Mouse (Mus musculus) stomach, postnatal 0 days (tissue): Measurements from ENCODE around the gene Tnfsf11. TPM values are rescaled to one million over a fixed set of nuclear protein-coding genes. Genes with fewer than 3 reads are reported as not detected.

Experiments
- ATAC-seq: fragments of 200-750 bp; cut with Nextera tagmentation; 2 replicates; pipeline ENCODE4 v1.8.0; 2017; ENCODE audit not compliant: low FRiP score, low TSS enrichment
- DNase-seq: peaks from one replicate; pipeline ENCODE4 v3.0.0-alpha.2; 2016; ENCODE audit warnings: low spot score
- H3K27ac ChIP-seq: fragments of 300-500 bp; sonication (generic); replicated peaks from 2 replicates; pipeline ENCODE4 v1.5.1; 2014; ENCODE audit warnings: mild to moderate bottlenecking, control low read depth
- H3K27me3 ChIP-seq: fragments of 300-500 bp; sonication (generic); 2 replicates; pipeline ENCODE4 v1.6.1; 2014; ENCODE audit warnings: low read length; ENCODE audit not compliant: control insufficient read depth, insufficient read depth
- H3K36me3 ChIP-seq: fragments of 300-500 bp; sonication (generic); 2 replicates; pipeline ENCODE4 v1.6.1; 2014; ENCODE audit warnings: low read length, mixed read lengths; ENCODE audit not compliant: control insufficient read depth, insufficient read depth
- H3K4me1 ChIP-seq: fragments of 300-500 bp; sonication (generic); replicated peaks from 2 replicates; pipeline ENCODE4 v1.6.1; 2014; ENCODE audit warnings: antibody characterized with exemption; ENCODE audit not compliant: control insufficient read depth, insufficient read depth
- H3K4me2 ChIP-seq: fragments of 300-500 bp; sonication (generic); replicated peaks from 2 replicates; pipeline ENCODE4 v1.6.1; 2014; ENCODE audit warnings: low read depth, mild to moderate bottlenecking, control low read depth, moderate library complexity
- H3K4me3 ChIP-seq: fragments of 300-500 bp; sonication (generic); 2 replicates; pipeline ENCODE4 v1.5.1; 2014; ENCODE audit warnings: low read depth, low read length, control low read depth
- H3K9ac ChIP-seq: fragments of 300-500 bp; sonication (generic); 2 replicates; pipeline ENCODE4 v1.6.1; 2014; ENCODE audit warnings: mild to moderate bottlenecking, low read length, control low read depth, mixed read lengths
- H3K9me3 ChIP-seq: fragments of 300-500 bp; sonication (generic); 2 replicates; pipeline ENCODE4 v1.6.1; 2016; ENCODE audit warnings: low read length; ENCODE audit not compliant: control insufficient read depth
- CTCF ChIP-seq: IDR thresholded peaks from 2 replicates; pipeline ENCODE4 v1.5.1; 2016; ENCODE audit warnings: antibody characterized with exemption, low read depth, mild to moderate bottlenecking, moderate library complexity
- EP300 ChIP-seq: optimal IDR thresholded peaks from 2 replicates; pipeline ENCODE3; 2016; ENCODE audit warnings: antibody characterized with exemption
- WGBS: fragments of 180-500 bp; shearing (Covaris S2); extraction: QIAGEN DNeasy Blood & Tissue Kit; methylation state at CpG from one replicate; pipeline ENCODE4 v1.1.7; 2014; 5-methylcytosine and 5-hydroxymethylcytosine counted together
- polyA plus RNA-seq: library from polyadenylated mRNA; unstranded; fragments of >200 nt; fragmentation: Nextera tagmentation; extraction: Ambion mirVana; gene quantifications from 2 replicates; pipeline ENCODE4 v1.2.1, GENCODE M21; 2015

Gene Tnfsf11
- 0.10 TPM in 1 of 2 replicates, not detected in the other for polyA plus RNA-seq

GRCm38 (mm10) chr14:78307286-78308237 lies at the start of gene Tnfsf11:
TSS of gene Tnfsf11 (minus strand) at chr14:78308043.
- DNase-seq (peak; percentile 18), ATAC-seq (no peak)
- Histone ChIP-seq H3K4me3 (peak within 1 kb of the TSS; percentile 42), H3K4me1 (0 out of 2 replicates have a peak, but pooled peaks cover 2% of the 10 kb centered on the region), H3K9ac (0 out of 2 replicates have a peak within 1 kb of the TSS, but pooled peaks have one; percentile 18), H3K27me3 (no peaks in the 10 kb centered on the region), H3K27ac (no peak within 1 kb of the TSS), H3K4me2 (peak within 1 kb of the TSS; percentile 68), H3K36me3 (no peaks in the 10 kb centered on the region), H3K9me3 (no peaks in the 10 kb centered on the region)
- 2% methylated on average over 50 of the region's 51 CpGs for WGBS
- no peak for TF ChIP-seq EP300
- TF ChIP-seq CTCF: no peak

GRCm38 (mm10) chr14:78356764-78357163 lies 48.9 kb upstream of the Tnfsf11 start:
- no peak overlapping the region for H3K27ac ChIP-seq
- H3K4me1 ChIP-seq: no peaks in the 10 kb centered on the region
- DNase-seq (no peak), ATAC-seq (no peak)
- 65% methylated on average over 8 of the region's 8 CpGs for WGBS
- H3K4me3 ChIP-seq: no peak overlapping the region
- no peak overlapping the region for H3K4me2 ChIP-seq
- no peaks in the 10 kb centered on the region for H3K36me3 ChIP-seq
- no peaks in the 10 kb centered on the region for H3K27me3 ChIP-seq
- no peak overlapping the region for H3K9ac ChIP-seq
- TF ChIP-seq EP300 (no peak), CTCF (no peak)
- no peaks in the 10 kb centered on the region for H3K9me3 ChIP-seq

- 57% methylated on average over 4 of the region's 4 CpGs for WGBS
- no peak for ATAC-seq
- H3K9me3 ChIP-seq: no peaks in the 10 kb centered on the region
- TF ChIP-seq CTCF: no peak
- no peak for TF ChIP-seq EP300
- no peaks in the 10 kb centered on the region for H3K36me3 ChIP-seq
- H3K27ac ChIP-seq: no peak overlapping the region
- H3K4me2 ChIP-seq: no peak overlapping the region
- no peak overlapping the region for H3K4me3 ChIP-seq
- no peak overlapping the region for H3K9ac ChIP-seq
- no peak for DNase-seq
- H3K4me1 ChIP-seq: no peaks in the 10 kb centered on the region
- H3K27me3 ChIP-seq: no peaks in the 10 kb centered on the region
Observed at GRCm38 (mm10) chr14:78355381-78355780, 47.5 kb upstream of the Tnfsf11 start.

- ATAC-seq (no peak), DNase-seq (no peak)
- TF ChIP-seq CTCF (no peak), EP300 (no peak)
- H3K27ac ChIP-seq: no peak overlapping the region
- no peak overlapping the region for H3K4me2 ChIP-seq
- H3K4me3 ChIP-seq: no peak overlapping the region
- H3K9me3 ChIP-seq: no peaks in the 10 kb centered on the region
- no peaks in the 10 kb centered on the region for H3K27me3 ChIP-seq
- 58% methylated on average over 4 of the region's 4 CpGs for WGBS
- H3K9ac ChIP-seq: no peak overlapping the region
- no peaks in the 10 kb centered on the region for H3K4me1 ChIP-seq
- no peaks in the 10 kb centered on the region for H3K36me3 ChIP-seq
Observed at GRCm38 (mm10) chr14:78352865-78353264, 45.0 kb upstream of the Tnfsf11 start.

GRCm38 (mm10) chr14:78351544-78351943 lies 43.7 kb upstream of the Tnfsf11 start:
- no peak for DNase-seq
- no peak overlapping the region for H3K9ac ChIP-seq
- no peak overlapping the region for H3K4me3 ChIP-seq
- no peaks in the 10 kb centered on the region for H3K4me1 ChIP-seq
- no peak for ATAC-seq
- 88% methylated on average over 7 of the region's 7 CpGs for WGBS
- H3K27me3 ChIP-seq: no peaks in the 10 kb centered on the region
- no peaks in the 10 kb centered on the region for H3K9me3 ChIP-seq
- H3K36me3 ChIP-seq: no peaks in the 10 kb centered on the region
- no peak overlapping the region for H3K27ac ChIP-seq
- no peak overlapping the region for H3K4me2 ChIP-seq
- no peak for TF ChIP-seq CTCF
- TF ChIP-seq EP300: no peak

- H3K36me3 ChIP-seq: no peaks in the 10 kb centered on the region
- 86% methylated on average over 2 of the region's 2 CpGs for WGBS
- ATAC-seq (no peak), DNase-seq (no peak)
- H3K4me2 ChIP-seq: no peak overlapping the region
- H3K9me3 ChIP-seq: no peaks in the 10 kb centered on the region
- H3K9ac ChIP-seq: no peak overlapping the region
- H3K27me3 ChIP-seq: no peaks in the 10 kb centered on the region
- no peak overlapping the region for H3K4me3 ChIP-seq
- TF ChIP-seq EP300 (no peak), CTCF (no peak)
- no peak overlapping the region for H3K27ac ChIP-seq
- no peaks in the 10 kb centered on the region for H3K4me1 ChIP-seq
Observed at GRCm38 (mm10) chr14:78347715-78348114, 39.9 kb upstream of the Tnfsf11 start.
